Mouse (Mus musculus) intestine, embryonic 16.5 days (tissue): ENCODE measurements around the gene Nrros. TPM values are rescaled to one million over a fixed set of nuclear protein-coding genes. Genes with fewer than 3 reads are reported as not detected.

Experiments
- ATAC-seq: fragments of 200-750 bp; cut with Nextera tagmentation; 2 replicates; pipeline ENCODE4 v1.8.0; 2017; ENCODE audit warnings: moderate TSS enrichment, moderate library complexity
- H3K27ac ChIP-seq: fragments of 300-500 bp; sonication (generic); 2 replicates; pipeline ENCODE4 v1.5.1; 2014; ENCODE audit warnings: mild to moderate bottlenecking, low read length
- H3K27me3 ChIP-seq: fragments of 300-500 bp; sonication (generic); replicated peaks from 2 replicates; pipeline ENCODE4 v1.6.1; 2014; ENCODE audit warnings: low read length, control low read depth, mixed read lengths; ENCODE audit not compliant: control insufficient read depth, insufficient read depth
- H3K36me3 ChIP-seq: fragments of 300-500 bp; sonication (generic); 2 replicates; pipeline ENCODE4 v1.6.1; 2014; ENCODE audit warnings: low read length, control low read depth; ENCODE audit not compliant: control insufficient read depth, insufficient read depth
- H3K4me1 ChIP-seq: fragments of 300-500 bp; sonication (generic); 2 replicates; pipeline ENCODE4 v1.6.1; 2014; ENCODE audit warnings: low read length, control low read depth, mixed read lengths; ENCODE audit not compliant: control insufficient read depth, insufficient read depth
- H3K4me2 ChIP-seq: fragments of 300-500 bp; sonication (generic); 2 replicates; pipeline ENCODE4 v1.6.1; 2014; ENCODE audit warnings: low read depth, low read length, control low read depth
- H3K4me3 ChIP-seq: fragments of 300-500 bp; sonication (generic); 2 replicates; pipeline ENCODE4 v1.5.1; 2014; ENCODE audit warnings: mild to moderate bottlenecking, low read length
- H3K9ac ChIP-seq: fragments of 300-500 bp; sonication (generic); 2 replicates; pipeline ENCODE4 v1.6.1; 2014; ENCODE audit warnings: low read depth, low read length
- H3K9me3 ChIP-seq: fragments of 300-500 bp; sonication (generic); 2 replicates; pipeline ENCODE4 v1.6.1; 2016; ENCODE audit warnings: low read length, control low read depth; ENCODE audit not compliant: control insufficient read depth
- WGBS: fragments of 180-500 bp; shearing (Covaris S2); extraction: QIAGEN DNeasy Blood & Tissue Kit; methylation state at CpG from one replicate; pipeline ENCODE4 v1.1.7; 2014; 5-methylcytosine and 5-hydroxymethylcytosine counted together
- polyA plus RNA-seq: library from polyadenylated mRNA; unstranded; fragments of >200 nt; fragmentation: Nextera tagmentation; extraction: Ambion mirVana; gene quantifications from 2 replicates; pipeline ENCODE4 v1.2.1, GENCODE M21; 2015

Nrros gene
- polyA plus RNA-seq, 1 experiment from 2014 or later = 13.1 TPM

DNA sequence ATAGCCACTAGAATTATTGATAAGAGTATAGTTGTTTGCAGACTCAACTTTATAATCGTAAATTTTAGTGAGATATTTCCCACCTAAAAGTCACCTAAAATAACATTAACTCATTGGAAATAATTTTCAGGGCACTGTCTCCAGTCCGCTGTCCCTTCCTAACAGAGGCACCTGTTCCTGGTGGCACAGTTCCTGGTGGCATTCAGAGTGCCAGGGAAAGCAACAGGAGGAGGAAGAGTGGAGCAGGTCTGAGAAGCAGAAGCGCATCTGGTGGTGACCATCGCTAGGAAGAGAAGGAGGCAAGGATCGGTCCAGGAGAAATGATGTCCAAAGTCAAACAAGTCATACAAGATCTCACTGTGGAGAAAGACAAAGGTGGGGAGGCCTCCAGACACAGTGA is 20.7 kb upstream of the Nrros start:
- 88% methylated on average over 5 of the region's 5 CpGs for WGBS
- H3K36me3 ChIP-seq = no peaks in the 10 kb centered on the region
- no peak overlapping the region for H3K9ac ChIP-seq
- no peak overlapping the region for H3K4me2 ChIP-seq
- no peaks in the 10 kb centered on the region for H3K27me3 ChIP-seq
- no peak for ATAC-seq
- H3K4me3 ChIP-seq = no peak overlapping the region
- no peak overlapping the region for H3K27ac ChIP-seq
- no peaks in the 10 kb centered on the region for H3K9me3 ChIP-seq
- no peaks in the 10 kb centered on the region for H3K4me1 ChIP-seq

- H3K4me2 ChIP-seq = no peak within 1 kb of the TSS
- H3K27ac ChIP-seq = no peak within 1 kb of the TSS
- 0 out of 2 replicates have a peak, but pooled peaks cover 2% of the 10 kb centered on the region for H3K4me1 ChIP-seq
- 81% methylated on average over 6 of the region's 6 CpGs for WGBS
- H3K9ac ChIP-seq = no peak within 1 kb of the TSS
- ATAC-seq = no peak
- H3K27me3 ChIP-seq = no peaks in the 10 kb centered on the region
- no peak within 1 kb of the TSS for H3K4me3 ChIP-seq
- no peaks in the 10 kb centered on the region for H3K36me3 ChIP-seq
- H3K9me3 ChIP-seq = no peaks in the 10 kb centered on the region
Measured at GRCm38 (mm10) chr16:32179333-32179901, 14.0 kb upstream of the Nrros start, which contains the start of gene Bex6. Gene Bex6 (plus strand): TSS chr16:32179823.

GRCm38 (mm10) chr16:32176896-32177686 is 11.7 kb upstream of the Nrros start:
- 0 out of 2 replicates have a peak, but pooled peaks cover 2% of the 10 kb centered on the region for H3K4me1 ChIP-seq
- peak overlapping the region; percentile 11; the same call in 1 of the 2 replicates for H3K4me2 ChIP-seq
- H3K27ac ChIP-seq = peak overlapping the region; percentile 49
- 57% methylated on average over 18 of the region's 18 CpGs for WGBS
- H3K4me3 ChIP-seq = no peak overlapping the region
- no peak for ATAC-seq
- 0 out of 2 replicates have a peak overlapping the region, but pooled peaks have one; percentile 11 for H3K9ac ChIP-seq
- H3K36me3 ChIP-seq = no peaks in the 10 kb centered on the region
- H3K9me3 ChIP-seq = no peaks in the 10 kb centered on the region
- no peaks in the 10 kb centered on the region for H3K27me3 ChIP-seq

DNA sequence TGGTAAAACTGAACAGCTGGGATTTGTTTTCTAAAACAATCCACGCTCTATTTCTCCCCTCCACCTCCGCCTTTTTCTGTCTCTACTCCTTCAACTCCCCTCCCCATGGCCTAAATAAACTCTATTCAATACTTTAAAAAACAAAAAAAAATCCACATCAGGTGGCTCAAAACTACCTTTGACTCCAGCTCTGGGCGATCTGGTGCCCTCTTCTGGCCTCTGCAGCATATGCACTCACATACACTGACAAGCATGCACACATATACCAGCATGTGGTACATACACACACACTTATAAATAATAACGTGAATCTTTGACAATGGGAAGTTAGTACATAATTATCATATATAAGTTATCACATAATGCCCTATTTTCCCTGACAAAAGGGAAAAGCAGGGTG is 9.6 kb upstream of the Nrros start:
- Histone ChIP-seq H3K4me3 (no peak overlapping the region), H3K4me1 (0 out of 2 replicates have a peak, but pooled peaks cover 2% of the 10 kb centered on the region), H3K9me3 (no peaks in the 10 kb centered on the region), H3K36me3 (no peaks in the 10 kb centered on the region), H3K9ac (no peak overlapping the region), H3K27me3 (no peaks in the 10 kb centered on the region), H3K4me2 (no peak overlapping the region), H3K27ac (no peak overlapping the region)
- ATAC-seq = no peak
- 84% methylated on average over 4 of the region's 4 CpGs for WGBS

DNA sequence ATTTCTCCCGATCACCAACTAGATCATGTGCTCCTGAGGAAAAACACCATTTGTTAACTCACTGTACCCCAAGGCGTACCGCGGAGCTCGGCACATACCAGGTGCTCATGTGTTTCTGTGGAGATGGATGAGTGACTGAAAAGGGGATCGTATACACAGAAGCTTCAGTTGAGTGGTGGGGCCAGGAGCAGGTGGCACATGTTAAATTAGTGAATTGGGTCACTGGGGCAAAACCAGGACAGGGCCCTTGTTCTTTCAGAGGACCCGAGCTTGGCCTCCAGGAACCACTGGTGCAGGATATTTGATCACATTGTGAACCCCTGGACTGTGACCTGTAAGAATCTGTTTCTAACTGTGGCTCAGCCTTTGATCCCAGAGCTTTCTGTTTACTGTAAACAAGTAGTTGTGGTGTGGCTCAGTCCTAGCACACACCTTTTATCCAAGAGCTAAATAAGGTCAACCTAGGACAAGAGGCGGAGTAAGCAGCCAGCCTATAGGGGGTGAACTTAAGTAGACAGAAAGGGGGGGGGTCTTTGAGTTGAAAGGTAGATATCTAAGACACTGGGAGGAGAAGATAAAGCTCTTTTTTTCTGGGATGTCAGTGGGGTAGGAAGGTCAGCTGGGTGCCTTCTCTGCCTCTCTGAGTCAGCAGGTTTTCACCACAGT is 9.1 kb upstream of the Nrros start:
- Histone ChIP-seq H3K27ac (no peak overlapping the region), H3K4me2 (no peak overlapping the region), H3K9me3 (no peaks in the 10 kb centered on the region), H3K27me3 (no peaks in the 10 kb centered on the region), H3K4me1 (0 out of 2 replicates have a peak, but pooled peaks cover 2% of the 10 kb centered on the region), H3K9ac (no peak overlapping the region), H3K4me3 (no peak overlapping the region), H3K36me3 (no peaks in the 10 kb centered on the region)
- WGBS = 86% methylated on average over 8 of the region's 8 CpGs
- no peak for ATAC-seq

GRCm38 (mm10) chr16:32173401-32173800 is 8.0 kb upstream of the Nrros start:
- Histone ChIP-seq H3K27ac (no peak overlapping the region), H3K27me3 (no peaks in the 10 kb centered on the region), H3K4me2 (no peak overlapping the region), H3K4me1 (0 out of 2 replicates have a peak, but pooled peaks cover 2% of the 10 kb centered on the region), H3K9ac (no peak overlapping the region), H3K4me3 (no peak overlapping the region), H3K36me3 (no peaks in the 10 kb centered on the region), H3K9me3 (no peaks in the 10 kb centered on the region)
- 68% methylated on average over 11 of the region's 11 CpGs for WGBS
- no peak for ATAC-seq

DNA sequence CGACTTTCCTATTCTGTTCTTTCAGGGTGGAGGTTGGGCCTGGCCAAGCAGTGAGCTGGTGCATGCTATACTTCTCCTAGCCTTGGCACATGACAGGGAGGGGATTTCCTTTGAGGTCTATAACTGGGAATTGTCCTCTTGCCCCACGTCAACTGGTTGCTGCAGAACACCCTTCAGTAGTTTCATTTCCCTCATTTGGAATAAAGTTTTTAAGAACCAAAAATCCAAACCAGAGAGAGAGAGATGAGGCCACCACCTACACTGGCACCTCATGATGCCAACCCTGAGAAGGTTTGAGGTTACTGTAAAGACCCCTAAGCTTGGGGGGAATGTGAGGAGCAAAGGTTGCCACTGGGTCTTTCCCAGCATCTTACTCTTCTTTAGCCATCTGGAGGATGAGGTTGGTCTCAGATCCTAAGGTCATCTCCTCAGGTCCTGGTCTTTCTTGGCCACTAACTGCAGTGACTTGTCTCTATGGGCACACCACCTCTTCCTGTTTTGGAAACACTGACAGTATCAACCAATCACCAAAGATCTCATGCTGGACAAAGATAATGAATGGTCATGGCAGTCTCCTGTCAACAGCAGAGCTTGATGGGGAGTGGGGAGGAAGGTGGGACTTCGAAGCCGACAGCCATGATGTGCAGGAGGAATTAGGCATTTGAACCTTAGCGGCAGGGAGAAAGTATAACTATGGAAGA is 5.8 kb upstream of the Nrros start:
- Histone ChIP-seq H3K4me2 (no peak overlapping the region), H3K9me3 (no peaks in the 10 kb centered on the region), H3K4me3 (no peak overlapping the region), H3K36me3 (no peaks in the 10 kb centered on the region), H3K27me3 (no peaks in the 10 kb centered on the region), H3K27ac (no peak overlapping the region), H3K4me1 (no peaks in the 10 kb centered on the region), H3K9ac (no peak overlapping the region)
- 91% methylated on average over 5 of the region's 5 CpGs for WGBS
- no peak for ATAC-seq

DNA sequence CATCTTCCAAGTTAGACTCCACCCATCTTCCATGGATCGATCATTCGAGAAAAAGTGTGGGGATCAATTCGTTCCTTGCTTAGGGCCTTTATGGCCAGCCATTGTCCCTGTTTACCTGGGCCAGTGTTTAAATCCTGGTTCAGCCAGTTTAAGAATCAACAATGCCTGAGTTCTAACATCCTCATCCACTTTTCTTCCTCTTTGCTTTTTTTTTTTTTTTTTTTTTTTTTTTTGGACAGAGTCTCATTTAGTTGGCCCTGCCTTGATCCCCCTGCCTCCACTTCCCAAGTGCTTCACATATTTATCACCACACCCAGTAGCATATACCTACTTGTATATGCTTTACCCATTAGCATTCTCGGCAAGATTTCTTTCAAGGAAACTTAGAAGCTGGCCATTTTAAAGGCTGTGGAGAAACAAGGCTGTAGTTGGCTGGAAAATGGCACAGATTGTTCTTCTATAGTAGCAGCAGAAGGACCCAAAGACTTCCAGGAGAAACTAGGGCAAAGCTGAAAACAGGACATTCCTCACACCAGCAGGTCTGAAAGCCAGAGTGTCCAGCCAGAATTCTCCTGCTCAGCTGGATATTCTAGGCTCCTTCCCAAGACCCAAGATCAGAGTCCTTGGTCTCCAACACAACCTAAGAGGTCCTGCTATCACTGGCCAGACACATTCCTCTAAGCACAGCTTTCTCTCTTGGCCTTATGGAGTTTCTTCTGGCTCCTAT is 2.6 kb upstream of the Nrros start:
- Histone ChIP-seq H3K9ac (no peak overlapping the region), H3K4me3 (no peak overlapping the region), H3K9me3 (no peaks in the 10 kb centered on the region), H3K4me2 (no peak overlapping the region), H3K36me3 (no peaks in the 10 kb centered on the region), H3K27me3 (no peaks in the 10 kb centered on the region; the same call in 1 of the 2 replicates), H3K27ac (no peak overlapping the region), H3K4me1 (peaks cover 6% of the 10 kb centered on the region)
- WGBS = 88% methylated on average over 4 of the region's 4 CpGs
- ATAC-seq = no peak
